In the genomic region with DNA sequence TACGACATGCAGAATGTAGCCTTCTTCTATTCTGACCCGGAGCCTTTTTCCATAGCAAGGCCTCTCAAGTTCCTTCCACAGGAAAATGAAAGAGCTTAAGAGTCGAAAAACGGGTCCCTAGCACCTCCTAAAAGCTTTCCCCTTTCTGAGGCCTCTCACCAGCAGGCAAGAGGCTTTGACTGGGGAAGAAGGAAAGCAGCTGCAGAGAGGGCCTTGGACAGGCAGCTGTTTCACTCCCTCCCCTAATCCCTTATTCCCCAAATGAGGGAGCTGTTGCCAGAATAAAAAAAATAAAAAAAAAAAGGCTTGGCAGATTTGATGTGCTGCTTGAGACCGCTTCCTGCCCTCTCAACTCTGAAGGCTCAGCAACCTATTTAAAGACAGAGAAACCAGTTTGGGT, we compare ENCODE assay signal across 10 mouse cellular contexts. TPM values are rescaled to one million over a fixed set of nuclear protein-coding genes. Genes with fewer than 3 reads are reported as not detected.
DNase-seq lines count a peak whose midpoint lies in the region; TF ChIP-seq lines count a peak whose summit lies in the region.
"Had no signal": no experiment of that assay in that cellular context is flagged by ENCODE, and none has a peak within 500 bp of the region (broad histone marks: within the 10 kb centered on the region; RNA-seq: fewer than 3 reads in every experiment).

No protein-coding gene starts in this region.

- TF ChIP-seq CTCF in kidney, adult 2 months (conservative IDR thresholded peaks at IDR 0.05; ENCODE audit: insufficient read depth, insufficient read length, low read depth, low read length) = no peak

- no peaks in the 10 kb centered on the region for H3K36me3 ChIP-seq in kidney, adult 2 months (ENCODE audit: control insufficient read depth, insufficient read depth, low read length)

- H3K4me3 ChIP-seq in kidney, adult 2 months (ENCODE audit: insufficient read depth, low read depth, low read length) = no peak overlapping the region

- TF ChIP-seq POLR2A in kidney, adult 2 months (IDR thresholded peaks at IDR 0.05; ENCODE audit: low read depth, low read length) = no peak

- no peaks in the 10 kb centered on the region for H3K4me1 ChIP-seq in kidney, adult 2 months (ENCODE audit: control insufficient read depth, insufficient read depth, low read length)

- H3K27me3 ChIP-seq in kidney, adult 2 months (replicated peaks; ENCODE audit: control insufficient read depth, insufficient read depth, low read length) = no peaks in the 10 kb centered on the region
- H3K27me3 ChIP-seq: Patski had no signal

- WGBS in kidney, adult 2 months = 26% methylated on average over 5 of the region's 5 CpGs

- H3K27ac ChIP-seq in kidney, adult 2 months (ENCODE audit: insufficient read depth, low read depth, low read length) = peak overlapping the region; percentile 50

- peak; percentile 5 for DNase-seq in layer of hippocampus, adult 9-11 months
- DNase-seq in layer of hippocampus, postnatal 36 days = no peak
- DNase-seq in embryo, embryonic 10.5 days (ENCODE audit: low spot score) = peak; percentile 62
- peak; percentile 68 for DNase-seq in heart, adult 8-10 months (ENCODE audit: low spot score)
- peak; percentile 31 for DNase-seq in kidney, adult 2 months
- peak; percentile 63 for DNase-seq in lung, postnatal 10 days
- DNase-seq in skeletal muscle tissue, adult 2 months (ENCODE audit: low read depth, low spot score) = peak; percentile 69
- DNase-seq in thymus, postnatal 4 days = no peak

RNA-seq across cellular contexts. Expression of a gene that starts 47.1 kb away (rescaled TPM):
- 100 to 1,000 TPM; 280 to 313 TPM for total RNA-seq in layer of hippocampus, postnatal 36 days (2021)
- total RNA-seq in heart, adult 8-10 months (2022) = 10 to 100 TPM; 18.6 to 21.4 (median 19.8) TPM
- 127 and 166 TPM in 2 replicates for polyA plus RNA-seq in kidney, adult 2 months (2012; rRNA removed)

RNA-seq across cellular contexts. Expression of a gene that starts 59.3 kb away (rescaled TPM):
- 1 to 10 TPM; 1.6 to 2.8 TPM for total RNA-seq in layer of hippocampus, postnatal 36 days (2021)
- not detected for total RNA-seq in heart, adult 8-10 months (2022)
- polyA plus RNA-seq in kidney, adult 2 months (2012; rRNA removed) = not detected in 2 replicates
- total RNA-seq: heart, postnatal 36 days had no signal
- polyA plus RNA-seq: Patski had no signal

Comparison
In these comparisons a context has a peak if more than half of its experiments do, and no peak if none do; other contexts are left out.
1. DNase-seq: peak in layer of hippocampus, adult 9-11 months (single experiment), embryo, embryonic 10.5 days (single experiment), heart, adult 8-10 months (single experiment), kidney, adult 2 months (single experiment), lung, postnatal 10 days (single experiment) and skeletal muscle tissue, adult 2 months (single experiment); none in layer of hippocampus, postnatal 36 days (0 of 2) and thymus, postnatal 4 days (single experiment).
2. RNA of a gene that starts 47.1 kb away (total RNA-seq): 280 to 313 TPM in layer of hippocampus, postnatal 36 days; 18.6 to 21.4 TPM in heart, adult 8-10 months; every median in the first group is over 10 times any median in the second.